Mouse (Mus musculus): ENCODE results near the gene Vmn1r204. TPM values are rescaled to one million over a fixed set of nuclear protein-coding genes. Genes with fewer than 3 reads are reported as not detected.
"Not testable (repeated sequence)": the region's sequence is repeated elsewhere in the genome, so short reads cannot be mapped to it uniquely, and the experiment has no call there.

The Vmn1r204 gene
- not detected for total RNA-seq (2018; cell fraction: chromatin; rRNA removed)
- not detected for total RNA-seq (2018; cell fraction: cytosol; rRNA removed)
- not detected for total RNA-seq (2018; cell fraction: nucleus; rRNA removed)
- not detected in 3 replicates for polyA plus RNA-seq (2018)

- WGBS (ENCODE audit: missing documents): 78% methylated on average over 1 of the region's 1 CpGs
- not testable (repeated sequence) for H3K4me3 ChIP-seq (ENCODE audit: inconsistent target); H3K79me2 ChIP-seq (ENCODE audit: inconsistent target)
Measured at GRCm38 (mm10) chr13:22552898-22553297, at the start of gene Vmn1r204. Gene Vmn1r204 (plus strand): TSS chr13:22553198.

GRCm38 (mm10) chr13:22505281-22505680, 47.7 kb upstream of the Vmn1r204 start, which contains the start of gene Vmn1r202:
Gene Vmn1r202 (minus strand): TSS chr13:22505381.
- Histone ChIP-seq H3K4me3 (ENCODE audit: inconsistent target) (no peak within 1 kb of the TSS), H3K79me2 (ENCODE audit: inconsistent target) (no peaks in the 10 kb centered on the region), H3K36me3 (ENCODE audit: inconsistent target) (no peaks in the 10 kb centered on the region), H3K27ac (no peak within 1 kb of the TSS)

More at GRCm38 (mm10) chr13:22552898-22553297, at the start of gene Vmn1r204:
- not testable (repeated sequence) for H3K36me3 ChIP-seq (ENCODE audit: inconsistent target); H3K27ac ChIP-seq

DNA sequence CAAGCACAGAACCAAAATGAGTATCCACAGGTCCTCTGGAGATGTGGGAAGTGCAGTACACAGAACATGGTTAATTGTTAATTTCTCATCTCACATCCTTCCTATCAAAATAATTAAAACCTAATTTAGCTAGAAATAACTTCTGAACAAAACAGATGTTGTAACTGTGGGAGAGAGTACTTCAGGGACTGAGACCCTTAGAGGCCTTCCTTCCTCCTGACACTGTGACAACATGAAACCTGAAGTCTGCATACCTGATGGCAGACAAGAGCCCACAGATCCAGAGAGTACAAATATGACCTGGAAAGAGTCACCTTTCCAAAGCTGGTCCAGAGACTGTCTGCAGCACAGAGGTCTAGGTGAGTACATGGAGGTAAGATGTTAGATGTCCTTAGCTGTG, 35.2 kb upstream of the Vmn1r204 start, which contains the start of gene Vmn1r203:
Vmn1r203 (plus strand) TSS at position 301 of the 400 bp plus-strand sequence.
- no peaks in the 10 kb centered on the region for H3K36me3 ChIP-seq (ENCODE audit: inconsistent target)
- no peaks in the 10 kb centered on the region for H3K79me2 ChIP-seq (ENCODE audit: inconsistent target)
- no peak within 1 kb of the TSS for H3K27ac ChIP-seq
- no peak within 1 kb of the TSS for H3K4me3 ChIP-seq (ENCODE audit: inconsistent target)

- H3K79me2 ChIP-seq (ENCODE audit: inconsistent target): not testable (repeated sequence)
- WGBS (ENCODE audit: missing documents): 77% methylated on average over 2 of the region's 3 CpGs
Measured at GRCm38 (mm10) chr13:22574911-22575310, 21.9 kb downstream of the Vmn1r204 start.

GRCm38 (mm10) chr13:22583336-22583735, 30.3 kb downstream of the Vmn1r204 start:
- not testable (repeated sequence) for H3K27ac ChIP-seq; H3K79me2 ChIP-seq (ENCODE audit: inconsistent target); H3K36me3 ChIP-seq (ENCODE audit: inconsistent target); H3K4me3 ChIP-seq (ENCODE audit: inconsistent target)
- 83% methylated on average over 12 of the region's 14 CpGs for whole genome bisulfite sequencing (ENCODE audit: missing documents)

More at GRCm38 (mm10) chr13:22574911-22575310, 21.9 kb downstream of the Vmn1r204 start:
- H3K4me3 ChIP-seq (ENCODE audit: inconsistent target); H3K27ac ChIP-seq; H3K36me3 ChIP-seq (ENCODE audit: inconsistent target): not testable (repeated sequence)

DNA sequence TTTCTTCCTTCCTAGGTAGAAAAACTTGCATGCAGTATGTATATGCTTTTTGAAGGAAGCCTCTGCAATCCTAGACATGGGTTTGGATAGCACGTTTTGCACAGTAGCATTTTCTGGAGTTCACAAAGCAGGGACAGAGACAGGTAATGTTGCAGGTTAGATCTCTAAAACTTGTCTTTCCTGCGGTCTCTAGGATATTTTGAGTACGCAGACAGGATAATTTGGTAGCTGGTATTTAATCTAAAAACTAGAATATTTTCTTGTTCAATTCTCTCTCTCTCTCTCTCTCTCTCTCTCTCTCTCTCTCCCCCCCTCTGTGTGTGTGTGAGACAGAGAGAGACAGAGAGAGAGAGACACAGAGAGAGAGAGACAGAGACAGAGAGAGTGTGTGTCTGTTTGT, 39.9 kb downstream of the Vmn1r204 start, which contains the start of gene Vmn1r205:
Vmn1r205 (minus strand) TSS at position 101 of the 400 bp plus-strand sequence.
- Histone ChIP-seq H3K4me3 (ENCODE audit: inconsistent target) (no peak within 1 kb of the TSS), H3K79me2 (ENCODE audit: inconsistent target) (no peaks in the 10 kb centered on the region), H3K36me3 (ENCODE audit: inconsistent target) (no peaks in the 10 kb centered on the region), H3K27ac (no peak within 1 kb of the TSS)
- 84% methylated on average over 3 of the region's 3 CpGs for WGBS (ENCODE audit: missing documents)

Other genes with a start within 250 kb of the Vmn1r204 start
- gene Vmn1r197, start 228.6 kb upstream of the Vmn1r204 start, polyA plus RNA-seq (2018): not detected in 3 replicates
- gene Vmn1r198, start 202.8 kb upstream of the Vmn1r204 start, polyA plus RNA-seq (2018): not detected in 3 replicates
- not detected in 3 replicates for gene Vmn1r199, start 173.4 kb upstream of the Vmn1r204 start, polyA plus RNA-seq (2018)
- gene Vmn1r200, start 162.8 kb upstream of the Vmn1r204 start, polyA plus RNA-seq (2018): not detected in 3 replicates
- gene Vmn1r201, start 81.3 kb upstream of the Vmn1r204 start, polyA plus RNA-seq (2018): not detected in 3 replicates
- not detected in 3 replicates for gene Vmn1r202, start 47.8 kb upstream of the Vmn1r204 start, polyA plus RNA-seq (2018)
- gene Vmn1r203, start 35.1 kb upstream of the Vmn1r204 start, polyA plus RNA-seq (2018): 0.02 to 0.03 TPM in 2 of 3 replicates, not detected in the other
- gene Vmn1r205, start 39.8 kb downstream of the Vmn1r204 start, polyA plus RNA-seq (2018): not detected in 3 replicates
- gene Vmn1r206, start 71.1 kb downstream of the Vmn1r204 start, polyA plus RNA-seq (2018): not detected in 3 replicates
- gene Vmn1r207-ps, start 176.4 kb downstream of the Vmn1r204 start, polyA plus RNA-seq (2018): not detected in 3 replicates
- gene Vmn1r208, start 224.2 kb downstream of the Vmn1r204 start, polyA plus RNA-seq (2018): not detected in 3 replicates

Measured in macrophage (primary cell).